Mouse (Mus musculus): ENCODE measurements around the gene Psmd7. TPM values are rescaled to one million over a fixed set of nuclear protein-coding genes. Genes with fewer than 3 reads are reported as not detected.
"Not testable (repeated sequence)": the region's sequence is repeated elsewhere in the genome, so short reads cannot be mapped to it uniquely, and the experiment has no call there.

Gene Psmd7
- 4.4 TPM in 2 replicates for polyA plus RNA-seq (2012)

- TF ChIP-seq GATA1 (IDR thresholded peaks at IDR 0.05; ENCODE audit: low read length) (no peak), TAL1 (IDR thresholded peaks at IDR 0.05; ENCODE audit: low read length) (no peak; the same call in 2 of the 3 replicates)
- H3K27me3 ChIP-seq (ENCODE audit: control insufficient read depth) = peaks cover 10% of the 10 kb centered on the region
- peaks cover 23% of the 10 kb centered on the region for H3K4me1 ChIP-seq (ENCODE audit: control insufficient read depth)
- no peaks in the 10 kb centered on the region for H3K9me3 ChIP-seq (ENCODE audit: control insufficient read depth, low read length)
- H3K36me3 ChIP-seq (ENCODE audit: control insufficient read depth) = peaks cover 35% of the 10 kb centered on the region
- H3K4me3 ChIP-seq (replicated peaks) = peak within 1 kb of the TSS; percentile 90
Observed at GRCm38 (mm10) chr8:107587995-107588780, at the start of gene Psmd7. Gene Psmd7 (minus strand): TSS chr8:107588464.

- no peaks in the 10 kb centered on the region for H3K27me3 ChIP-seq (ENCODE audit: control insufficient read depth)
- H3K4me1 ChIP-seq (ENCODE audit: control insufficient read depth) = no peaks in the 10 kb centered on the region
- no peak for TF ChIP-seq TAL1 (IDR thresholded peaks at IDR 0.05; ENCODE audit: low read length)
- no peak for TF ChIP-seq GATA1 (IDR thresholded peaks at IDR 0.05; ENCODE audit: low read length)
- peaks cover 22% of the 10 kb centered on the region for H3K9me3 ChIP-seq (ENCODE audit: control insufficient read depth, low read length)
- no peak overlapping the region for H3K4me3 ChIP-seq (replicated peaks)
- H3K36me3 ChIP-seq (ENCODE audit: control insufficient read depth) = no peaks in the 10 kb centered on the region
Observed at GRCm38 (mm10) chr8:107633734-107634133, 45.5 kb upstream of the Psmd7 start.

DNA sequence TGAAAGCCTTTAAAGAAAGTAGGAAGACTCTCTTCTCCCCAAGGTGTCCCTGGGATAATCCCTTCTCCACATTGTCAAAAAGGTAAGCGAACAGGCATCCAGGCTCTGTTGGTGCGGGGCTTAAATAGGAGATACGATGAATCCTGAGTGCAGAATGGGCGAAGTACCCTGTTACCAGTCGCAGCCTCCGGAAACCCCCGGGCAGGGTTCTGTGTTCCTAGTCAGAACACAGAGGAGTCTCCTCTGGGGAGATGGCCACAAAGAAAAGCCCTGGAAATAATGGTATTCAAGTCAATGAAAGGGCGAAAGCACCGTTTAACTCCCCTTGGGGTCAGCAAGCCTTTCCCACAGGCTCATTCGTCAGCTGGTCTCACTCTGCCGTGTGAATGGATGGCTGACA, 41.4 kb upstream of the Psmd7 start:
- TF ChIP-seq TAL1 (IDR thresholded peaks at IDR 0.05; ENCODE audit: low read length) = no peak
- H3K4me1 ChIP-seq (ENCODE audit: control insufficient read depth) = no peaks in the 10 kb centered on the region
- no peak overlapping the region for H3K4me3 ChIP-seq (replicated peaks)
- no peaks in the 10 kb centered on the region for H3K27me3 ChIP-seq (ENCODE audit: control insufficient read depth)
- H3K9me3 ChIP-seq (ENCODE audit: control insufficient read depth, low read length) = peaks cover 22% of the 10 kb centered on the region
- H3K36me3 ChIP-seq (ENCODE audit: control insufficient read depth) = no peaks in the 10 kb centered on the region

- Histone ChIP-seq H3K4me3 (replicated peaks) (no peak overlapping the region), H3K9me3 (ENCODE audit: control insufficient read depth, low read length) (peaks cover 22% of the 10 kb centered on the region), H3K27me3 (ENCODE audit: control insufficient read depth) (no peaks in the 10 kb centered on the region), H3K4me1 (ENCODE audit: control insufficient read depth) (no peaks in the 10 kb centered on the region), H3K36me3 (ENCODE audit: control insufficient read depth) (no peaks in the 10 kb centered on the region)
- TF ChIP-seq TAL1 (IDR thresholded peaks at IDR 0.05; ENCODE audit: low read length) (no peak), GATA1 (IDR thresholded peaks at IDR 0.05; ENCODE audit: low read length) (no peak)
Observed at GRCm38 (mm10) chr8:107628501-107629149, 40.4 kb upstream of the Psmd7 start.

DNA sequence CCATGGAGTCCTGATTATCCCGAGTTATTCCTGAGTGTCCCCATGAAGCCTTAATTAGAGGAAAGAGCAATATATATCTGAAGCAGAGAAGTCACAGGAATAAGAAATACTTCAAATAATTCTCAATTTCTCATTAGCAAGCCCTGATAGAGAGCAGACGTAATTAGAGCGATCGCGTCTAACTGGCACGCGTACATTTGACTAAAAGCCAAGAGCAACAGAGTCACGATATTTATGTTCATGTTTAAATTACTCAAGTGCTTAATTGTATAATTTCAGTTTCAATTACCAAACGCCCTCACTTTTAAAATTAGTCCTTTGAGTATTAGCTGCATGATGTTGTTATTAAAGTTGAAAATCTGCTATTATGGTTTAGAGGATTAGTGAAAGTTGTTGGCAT, 39.6 kb upstream of the Psmd7 start:
- Histone ChIP-seq H3K27me3 (ENCODE audit: control insufficient read depth) (no peaks in the 10 kb centered on the region), H3K36me3 (ENCODE audit: control insufficient read depth) (no peaks in the 10 kb centered on the region), H3K4me3 (replicated peaks) (no peak overlapping the region), H3K4me1 (ENCODE audit: control insufficient read depth) (no peaks in the 10 kb centered on the region), H3K9me3 (ENCODE audit: control insufficient read depth, low read length) (peaks cover 17% of the 10 kb centered on the region)
- TF ChIP-seq TAL1 (IDR thresholded peaks at IDR 0.05; ENCODE audit: low read length) (no peak), GATA1 (IDR thresholded peaks at IDR 0.05; ENCODE audit: low read length) (no peak)

GRCm38 (mm10) chr8:107624301-107624700, 36.0 kb upstream of the Psmd7 start:
- H3K27me3 ChIP-seq (ENCODE audit: control insufficient read depth); H3K9me3 ChIP-seq (ENCODE audit: control insufficient read depth, low read length): not testable (repeated sequence)

DNA sequence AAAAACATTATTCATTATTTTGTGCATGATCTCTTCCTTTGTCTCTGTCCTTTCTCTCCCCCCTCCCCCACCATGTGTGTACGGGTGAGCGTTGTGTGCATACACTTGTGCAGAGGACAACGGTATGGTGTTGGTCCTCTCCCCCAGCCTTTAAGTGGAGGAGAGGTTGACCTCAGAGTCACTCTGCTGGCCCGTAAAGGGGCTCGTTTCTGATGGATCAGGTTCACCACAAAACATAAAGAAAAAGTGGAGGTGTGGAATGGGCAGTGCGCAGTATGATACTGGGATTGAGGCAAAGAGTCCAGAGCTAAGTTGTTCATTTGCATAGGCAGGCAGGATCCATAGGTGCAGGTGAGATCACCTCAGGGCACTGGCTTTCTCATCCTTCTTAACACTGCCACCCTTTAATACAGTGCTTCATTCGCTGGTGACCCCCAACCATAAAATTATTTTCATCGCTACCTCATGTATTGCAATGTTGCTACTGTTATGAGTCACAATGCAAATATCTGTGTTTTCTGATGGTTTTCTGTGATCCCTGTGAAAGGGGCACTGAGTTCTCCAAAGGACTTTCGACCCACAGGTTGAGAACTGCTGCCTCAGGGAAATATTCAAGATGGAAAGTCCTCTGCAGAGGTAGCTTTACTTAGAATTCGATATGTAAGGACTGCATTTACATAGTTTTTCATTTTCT, 33.8 kb upstream of the Psmd7 start:
- no peaks in the 10 kb centered on the region for H3K27me3 ChIP-seq (ENCODE audit: control insufficient read depth)
- peaks cover 2% of the 10 kb centered on the region for H3K4me1 ChIP-seq (ENCODE audit: control insufficient read depth)
- H3K4me3 ChIP-seq (replicated peaks) = no peak overlapping the region
- H3K9me3 ChIP-seq (ENCODE audit: control insufficient read depth, low read length) = peaks cover 4% of the 10 kb centered on the region
- no peaks in the 10 kb centered on the region for H3K36me3 ChIP-seq (ENCODE audit: control insufficient read depth)
- TF ChIP-seq GATA1 (IDR thresholded peaks at IDR 0.05; ENCODE audit: low read length) = no peak
- no peak for TF ChIP-seq TAL1 (IDR thresholded peaks at IDR 0.05; ENCODE audit: low read length)

More at GRCm38 (mm10) chr8:107624301-107624700, 36.0 kb upstream of the Psmd7 start:
- not testable (repeated sequence) for H3K36me3 ChIP-seq (ENCODE audit: control insufficient read depth); H3K4me3 ChIP-seq (replicated peaks); H3K4me1 ChIP-seq (ENCODE audit: control insufficient read depth)

GRCm38 (mm10) chr8:107621136-107621535, 32.9 kb upstream of the Psmd7 start:
- peaks cover 4% of the 10 kb centered on the region for H3K9me3 ChIP-seq (ENCODE audit: control insufficient read depth, low read length)
- H3K4me1 ChIP-seq (ENCODE audit: control insufficient read depth) = peaks cover 2% of the 10 kb centered on the region
- H3K27me3 ChIP-seq (ENCODE audit: control insufficient read depth) = no peaks in the 10 kb centered on the region
- TF ChIP-seq TAL1 (IDR thresholded peaks at IDR 0.05; ENCODE audit: low read length) (no peak), GATA1 (IDR thresholded peaks at IDR 0.05; ENCODE audit: low read length) (no peak)
- H3K4me3 ChIP-seq (replicated peaks) = no peak overlapping the region
- no peaks in the 10 kb centered on the region for H3K36me3 ChIP-seq (ENCODE audit: control insufficient read depth)

- Histone ChIP-seq H3K27me3 (ENCODE audit: control insufficient read depth) (no peaks in the 10 kb centered on the region), H3K36me3 (ENCODE audit: control insufficient read depth) (no peaks in the 10 kb centered on the region), H3K9me3 (ENCODE audit: control insufficient read depth, low read length) (peaks cover 4% of the 10 kb centered on the region), H3K4me3 (replicated peaks) (no peak overlapping the region), H3K4me1 (ENCODE audit: control insufficient read depth) (peaks cover 2% of the 10 kb centered on the region)
- no peak; the same call in 2 of the 3 replicates for TF ChIP-seq TAL1 (IDR thresholded peaks at IDR 0.05; ENCODE audit: low read length)
- no peak for TF ChIP-seq GATA1 (IDR thresholded peaks at IDR 0.05; ENCODE audit: low read length)
Observed at GRCm38 (mm10) chr8:107618499-107618898, 30.2 kb upstream of the Psmd7 start.

Data from erythroblast, embryonic 14.5 days (primary cell).